Mouse (Mus musculus) CD4-positive helper T cell, adult 2 months (primary cell): ENCODE data around the gene Secisbp2.
"Not testable (repeated sequence)": the region's sequence is repeated elsewhere in the genome, so short reads cannot be mapped to it uniquely, and the experiment has no call there.

Source experiments
- DNase-seq: peaks from one replicate; pipeline ENCODE4 v3.0.0-alpha.2; 2012; ENCODE audit warnings: low read depth, missing footprints, low spot score

Secisbp2 gene

GRCm38 (mm10) chr13:51651408-51652064, at the start of gene Secisbp2:
Gene Secisbp2, plus strand, starts transcription at chr13:51651697.
- DNase-seq, result peak; percentile 97

- DNase-seq, result no peak
Measured at GRCm38 (mm10) chr13:51602764-51603163, 48.7 kb upstream of the Secisbp2 start.

- DNase-seq, result no peak
Measured at GRCm38 (mm10) chr13:51603221-51603893, 48.1 kb upstream of the Secisbp2 start.

- no peak for DNase-seq
Measured at GRCm38 (mm10) chr13:51603894-51604244, 47.6 kb upstream of the Secisbp2 start.

- no peak for DNase-seq
Measured at GRCm38 (mm10) chr13:51609231-51609630, 42.3 kb upstream of the Secisbp2 start.

- DNase-seq, result no peak
Measured at GRCm38 (mm10) chr13:51611060-51611459, 40.4 kb upstream of the Secisbp2 start.

- DNase-seq, result no peak
Measured at GRCm38 (mm10) chr13:51611500-51611899, 40.0 kb upstream of the Secisbp2 start.

- DNase-seq, result no peak
Measured at GRCm38 (mm10) chr13:51615815-51616214, 35.7 kb upstream of the Secisbp2 start.

- DNase-seq, result no peak
Measured at GRCm38 (mm10) chr13:51616417-51617044, 35.0 kb upstream of the Secisbp2 start.

- no peak for DNase-seq
Measured at GRCm38 (mm10) chr13:51617306-51617705, 34.2 kb upstream of the Secisbp2 start.

GRCm38 (mm10) chr13:51617861-51618260, 33.6 kb upstream of the Secisbp2 start:
- DNase-seq, result peak; percentile 67

GRCm38 (mm10) chr13:51618602-51619001, 32.9 kb upstream of the Secisbp2 start:
- DNase-seq, result peak; percentile 30

- DNase-seq, result no peak
Measured at GRCm38 (mm10) chr13:51622626-51623025, 28.9 kb upstream of the Secisbp2 start.

GRCm38 (mm10) chr13:51623678-51624077, 27.8 kb upstream of the Secisbp2 start:
- no peak for DNase-seq

GRCm38 (mm10) chr13:51628273-51628848, 23.1 kb upstream of the Secisbp2 start:
- no peak for DNase-seq

GRCm38 (mm10) chr13:51631354-51631992, 20.0 kb upstream of the Secisbp2 start:
- DNase-seq, result no peak

GRCm38 (mm10) chr13:51632560-51633218, 18.8 kb upstream of the Secisbp2 start:
- DNase-seq, result no peak

GRCm38 (mm10) chr13:51635384-51635783, 16.1 kb upstream of the Secisbp2 start:
- DNase-seq, result not testable (repeated sequence)

GRCm38 (mm10) chr13:51638958-51639357, 12.5 kb upstream of the Secisbp2 start:
- peak; percentile 65 for DNase-seq

GRCm38 (mm10) chr13:51641424-51641823, 10.1 kb upstream of the Secisbp2 start:
- DNase-seq, result no peak

- no peak for DNase-seq
Measured at GRCm38 (mm10) chr13:51642171-51642778, 9.2 kb upstream of the Secisbp2 start.
